Mouse (Mus musculus) E14TG2a.4 (cell line): Measurements from ENCODE around the gene Gstm4.

Experiments
- H3K27me3 ChIP-seq: 2 replicates; pipeline ENCODE4 v1.6.1; 2014; ENCODE audit warnings: low read length, control low read depth; ENCODE audit not compliant: insufficient read depth
- H3K36me3 ChIP-seq: 2 replicates; pipeline ENCODE4 v1.6.1; 2014; ENCODE audit warnings: low read length, control low read depth; ENCODE audit not compliant: insufficient read depth
- H3K4me1 ChIP-seq: replicated peaks from 2 replicates; pipeline ENCODE4 v1.6.1; 2014; ENCODE audit warnings: low read depth, low read length, control low read depth
- H3K4me3 ChIP-seq: replicated peaks from 2 replicates; pipeline ENCODE4 v1.5.1; 2014; ENCODE audit warnings: mild to moderate bottlenecking, low read length
- H3K9me3 ChIP-seq: 2 replicates; pipeline ENCODE4 v1.6.1; 2014; ENCODE audit warnings: low read length, control low read depth
- CTCF ChIP-seq: conservative IDR thresholded peaks from 2 replicates; pipeline ENCODE4 v1.5.1; 2014; ENCODE audit warnings: low read length
- NANOG ChIP-seq: IDR thresholded peaks from 2 replicates; pipeline ENCODE4 v1.6.1; 2014; ENCODE audit warnings: borderline replicate concordance, low read length, mixed read lengths
- POU5F1 ChIP-seq: IDR thresholded peaks from 2 replicates; pipeline ENCODE4 v1.6.1; 2014; ENCODE audit warnings: low read length, borderline replicate concordance

Gstm4 gene

DNA sequence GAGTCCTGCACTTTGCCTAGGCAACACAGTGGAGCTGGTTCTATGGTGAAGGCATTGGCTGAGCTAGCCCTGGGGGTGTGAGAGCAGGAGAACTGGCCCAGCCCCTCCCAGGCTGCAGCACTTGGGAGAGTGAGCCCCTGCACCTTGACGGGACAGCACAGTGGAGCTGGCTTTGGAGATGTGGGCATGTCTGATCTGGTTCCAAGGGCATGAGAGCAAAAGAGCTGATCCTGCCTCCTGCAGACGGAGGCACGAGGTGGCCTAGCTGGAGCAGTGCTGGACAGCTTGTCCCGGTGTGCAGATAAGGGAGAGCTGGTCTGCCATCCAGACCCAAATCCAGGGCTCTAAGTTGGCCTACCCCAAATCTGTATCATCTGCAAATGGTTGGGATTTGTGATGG is 20.0 kb upstream of the Gstm4 start:
- Histone ChIP-seq H3K27me3 (peaks cover 4% of the 10 kb centered on the region; the same call in 1 of the 2 replicates), H3K36me3 (no peaks in the 10 kb centered on the region), H3K4me1 (peaks cover 13% of the 10 kb centered on the region), H3K9me3 (no peaks in the 10 kb centered on the region), H3K4me3 (no peak overlapping the region)
- no peak for TF ChIP-seq NANOG
- TF ChIP-seq CTCF: no peak
- no peak for TF ChIP-seq POU5F1

DNA sequence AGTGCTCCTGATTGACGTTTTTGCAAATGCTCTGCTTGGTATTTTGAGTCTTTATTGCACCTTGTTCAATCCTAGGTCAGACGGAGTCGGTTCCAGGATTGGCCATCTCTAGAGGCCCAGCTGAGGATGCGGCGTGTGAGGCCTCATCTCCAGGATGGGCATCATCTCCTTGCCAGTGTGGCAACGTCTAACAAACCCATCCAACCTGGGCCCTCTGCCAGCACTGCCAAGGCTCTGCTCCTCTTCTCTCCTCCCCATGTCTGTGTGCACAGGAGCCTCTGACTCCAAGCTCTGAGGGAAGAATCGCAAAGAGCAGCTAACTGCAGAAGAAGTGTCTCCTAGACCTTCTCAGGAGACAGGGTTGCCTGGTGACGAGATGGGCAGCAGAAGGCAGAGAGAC is 18.0 kb upstream of the Gstm4 start:
- no peaks in the 10 kb centered on the region for H3K36me3 ChIP-seq
- TF ChIP-seq CTCF (no peak), POU5F1 (no peak), NANOG (no peak)
- peaks cover 4% of the 10 kb centered on the region for H3K4me1 ChIP-seq
- peaks cover 6% of the 10 kb centered on the region; the same call in 1 of the 2 replicates for H3K27me3 ChIP-seq
- no peak overlapping the region for H3K4me3 ChIP-seq
- H3K9me3 ChIP-seq: no peaks in the 10 kb centered on the region

DNA sequence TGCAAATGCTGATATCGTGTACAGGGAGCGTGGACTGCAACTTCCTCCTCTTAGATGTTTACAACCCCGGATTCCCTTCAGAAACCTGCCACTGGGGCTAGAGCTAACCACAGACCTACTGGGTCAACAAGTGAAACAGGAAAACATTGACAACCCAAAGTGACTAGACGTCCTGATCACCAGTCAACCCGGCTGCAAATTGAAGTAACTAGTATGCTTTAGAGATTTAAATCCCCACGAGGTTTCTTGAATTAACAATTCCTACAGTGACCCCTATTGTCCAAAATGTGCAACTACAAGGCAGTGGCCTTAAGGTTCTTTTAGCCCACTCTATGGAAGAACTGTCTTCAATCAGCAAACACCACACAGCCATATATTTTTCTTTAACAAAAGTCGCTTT is 16.7 kb upstream of the Gstm4 start:
- Histone ChIP-seq H3K36me3 (no peaks in the 10 kb centered on the region), H3K4me1 (peaks cover 4% of the 10 kb centered on the region), H3K27me3 (peaks cover 6% of the 10 kb centered on the region; the same call in 1 of the 2 replicates), H3K4me3 (no peak overlapping the region), H3K9me3 (no peaks in the 10 kb centered on the region)
- TF ChIP-seq POU5F1 (no peak), CTCF (peak; percentile 99), NANOG (no peak)

DNA sequence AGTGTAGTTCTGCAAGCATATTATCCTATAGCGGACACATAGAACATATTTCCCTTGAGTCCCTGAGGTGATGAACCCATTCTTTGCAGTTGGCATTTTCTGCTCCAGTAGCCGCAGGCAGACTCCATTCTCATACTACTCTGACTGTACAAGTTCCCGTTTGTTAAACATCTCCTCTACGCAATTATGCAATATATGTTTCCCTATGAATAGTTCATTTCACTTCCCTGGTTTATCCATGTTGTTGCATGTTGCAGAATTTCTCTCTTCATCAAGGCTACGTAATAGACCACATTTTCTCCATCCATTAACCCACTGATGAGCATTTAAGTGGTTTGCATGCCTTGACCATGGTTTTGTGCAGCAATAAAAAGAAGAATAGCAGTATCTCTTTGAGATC is 5.8 kb upstream of the Gstm4 start:
- H3K27me3 ChIP-seq: no peaks in the 10 kb centered on the region
- no peaks in the 10 kb centered on the region for H3K36me3 ChIP-seq
- TF ChIP-seq CTCF: no peak
- no peak for TF ChIP-seq POU5F1
- TF ChIP-seq NANOG: no peak
- H3K4me3 ChIP-seq: no peak overlapping the region
- H3K4me1 ChIP-seq: no peaks in the 10 kb centered on the region; the same call in 1 of the 2 replicates
- peaks cover 15% of the 10 kb centered on the region for H3K9me3 ChIP-seq

DNA sequence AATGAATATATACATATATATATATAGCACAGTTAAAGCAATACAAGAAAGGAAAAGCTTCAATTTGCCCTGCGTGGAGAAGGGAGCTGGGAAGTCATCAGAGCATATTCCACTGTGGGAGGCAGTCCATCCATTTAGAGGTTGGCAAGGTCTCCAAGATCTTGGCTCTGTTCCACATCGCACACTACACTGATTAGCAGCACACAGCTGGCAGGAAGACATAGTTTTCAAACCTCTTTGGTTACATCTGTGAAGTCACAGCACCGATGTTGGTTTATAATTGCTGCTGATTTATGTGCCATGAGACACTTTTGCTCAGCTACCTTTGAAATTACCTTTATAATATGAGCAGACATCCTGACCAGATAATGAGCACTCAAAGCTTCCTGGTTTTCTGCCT is 3.6 kb upstream of the Gstm4 start:
- H3K4me3 ChIP-seq: no peak overlapping the region
- peaks cover 19% of the 10 kb centered on the region for H3K4me1 ChIP-seq
- no peaks in the 10 kb centered on the region for H3K36me3 ChIP-seq
- TF ChIP-seq CTCF (no peak), POU5F1 (no peak), NANOG (no peak)
- no peaks in the 10 kb centered on the region for H3K27me3 ChIP-seq
- H3K9me3 ChIP-seq: no peaks in the 10 kb centered on the region

DNA sequence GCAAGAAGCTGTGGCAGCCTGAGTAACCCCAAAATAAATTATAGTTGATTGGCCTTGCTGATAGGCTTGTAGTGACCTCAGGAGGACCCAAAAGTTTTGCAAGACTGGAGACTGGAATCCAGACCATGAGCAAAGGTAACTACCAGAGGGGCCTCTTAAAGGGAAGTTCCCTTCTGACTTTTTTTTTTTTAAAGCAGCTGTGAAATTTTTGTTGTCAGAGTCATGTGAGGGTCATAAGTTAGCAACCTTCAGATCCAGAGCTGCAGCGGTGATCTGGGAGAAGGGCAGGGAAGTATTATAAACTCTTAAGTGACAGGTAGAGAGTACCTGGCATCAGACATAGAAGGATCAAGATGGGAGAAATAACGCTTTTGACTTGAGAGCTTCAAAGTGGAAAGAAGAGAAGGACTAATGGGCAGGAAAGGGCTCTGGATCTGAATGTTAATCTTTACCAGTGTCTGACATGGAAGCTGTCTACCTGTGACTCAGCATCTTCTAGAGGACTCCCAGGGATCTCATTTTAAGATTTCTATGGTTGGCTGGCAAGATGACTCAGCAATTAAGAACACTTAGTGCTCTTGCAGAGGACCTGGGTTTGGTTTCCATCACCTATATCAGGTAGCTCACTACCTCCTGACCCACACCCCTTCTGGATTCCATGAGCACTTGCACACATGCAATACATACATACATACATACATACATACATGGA is 2.4 kb upstream of the Gstm4 start:
- Histone ChIP-seq H3K4me1 (peaks cover 19% of the 10 kb centered on the region), H3K27me3 (no peaks in the 10 kb centered on the region), H3K36me3 (no peaks in the 10 kb centered on the region), H3K4me3 (no peak overlapping the region), H3K9me3 (no peaks in the 10 kb centered on the region)
- no peak for TF ChIP-seq POU5F1
- TF ChIP-seq NANOG: no peak

DNA sequence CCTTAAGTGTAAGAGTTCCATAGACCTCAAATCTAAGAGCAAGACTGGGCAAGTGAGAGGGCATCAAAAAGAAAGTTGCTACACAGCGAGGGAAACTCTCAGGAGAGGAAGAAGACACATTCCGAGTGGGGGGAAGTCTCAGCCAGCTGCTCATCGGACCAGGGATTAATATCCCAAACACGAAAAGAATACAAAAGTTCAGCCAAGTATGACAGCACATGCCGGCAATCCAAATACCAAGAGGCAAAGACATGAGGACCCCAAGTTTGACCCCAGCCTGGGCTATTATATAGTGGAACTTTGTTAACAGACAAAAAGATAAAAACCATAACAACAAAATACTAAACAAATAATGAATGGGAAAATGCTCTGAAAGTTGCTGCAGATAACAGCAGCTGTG is 11.5 kb downstream of the Gstm4 start:
- H3K4me1 ChIP-seq: no peaks in the 10 kb centered on the region
- no peaks in the 10 kb centered on the region for H3K36me3 ChIP-seq
- no peaks in the 10 kb centered on the region for H3K9me3 ChIP-seq
- no peak overlapping the region for H3K4me3 ChIP-seq
- TF ChIP-seq NANOG: no peak
- no peak for TF ChIP-seq POU5F1
- TF ChIP-seq CTCF: no peak
- peaks cover 7% of the 10 kb centered on the region for H3K27me3 ChIP-seq

DNA sequence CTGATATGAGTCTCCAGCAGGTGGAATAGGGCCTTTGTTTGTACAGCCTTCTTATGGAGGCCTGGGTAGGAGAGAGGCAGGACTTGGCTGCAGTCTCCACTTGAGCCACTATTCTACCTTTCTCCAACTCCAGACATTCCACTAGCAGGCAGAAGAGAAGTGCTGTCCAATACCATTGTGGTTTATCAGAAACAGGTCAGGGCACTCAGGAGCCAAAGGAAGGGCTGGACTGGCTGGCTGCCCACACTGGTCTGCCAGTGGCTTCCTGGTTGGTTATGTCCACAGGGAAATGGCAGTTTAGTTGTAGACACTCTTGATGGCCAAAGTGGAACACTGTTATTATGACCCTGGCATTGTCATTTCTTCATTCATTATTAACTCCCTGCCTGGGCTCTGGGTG is 12.6 kb downstream of the Gstm4 start:
- no peaks in the 10 kb centered on the region for H3K9me3 ChIP-seq
- peaks cover 7% of the 10 kb centered on the region for H3K27me3 ChIP-seq
- H3K4me1 ChIP-seq: no peaks in the 10 kb centered on the region
- H3K4me3 ChIP-seq: no peak overlapping the region
- TF ChIP-seq NANOG: no peak
- no peak for TF ChIP-seq CTCF
- TF ChIP-seq POU5F1: no peak
- H3K36me3 ChIP-seq: no peaks in the 10 kb centered on the region
